Mouse (Mus musculus) NIH3T3 (cell line): ENCODE measurements around the gene Spindoc.

Experiments used
- DNase-seq: peaks from one replicate; pipeline ENCODE4 v3.0.0-alpha.2; 2012; ENCODE audit warnings: low read depth

The Spindoc gene

DNA sequence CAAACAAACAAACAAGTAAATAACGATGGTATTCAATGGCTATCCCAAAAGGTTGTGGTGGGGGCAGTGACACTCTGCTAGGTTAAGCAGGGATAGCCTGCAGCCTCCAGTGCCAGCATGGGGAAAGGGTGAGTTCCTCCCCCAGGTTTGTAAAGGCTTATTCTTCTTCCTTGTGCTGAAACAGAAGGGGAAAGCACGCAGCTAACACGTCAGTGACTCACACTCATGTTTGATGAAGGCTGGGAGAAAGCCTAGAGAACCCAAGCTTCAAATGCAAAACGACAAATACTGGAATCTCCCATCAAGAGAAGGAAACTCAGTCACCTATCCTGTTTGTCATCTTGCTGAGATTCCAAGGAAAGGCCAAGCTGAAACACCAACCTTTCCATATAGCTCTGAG is 47.1 kb downstream of the Spindoc start:
- DNase-seq, result peak; percentile 46

DNA sequence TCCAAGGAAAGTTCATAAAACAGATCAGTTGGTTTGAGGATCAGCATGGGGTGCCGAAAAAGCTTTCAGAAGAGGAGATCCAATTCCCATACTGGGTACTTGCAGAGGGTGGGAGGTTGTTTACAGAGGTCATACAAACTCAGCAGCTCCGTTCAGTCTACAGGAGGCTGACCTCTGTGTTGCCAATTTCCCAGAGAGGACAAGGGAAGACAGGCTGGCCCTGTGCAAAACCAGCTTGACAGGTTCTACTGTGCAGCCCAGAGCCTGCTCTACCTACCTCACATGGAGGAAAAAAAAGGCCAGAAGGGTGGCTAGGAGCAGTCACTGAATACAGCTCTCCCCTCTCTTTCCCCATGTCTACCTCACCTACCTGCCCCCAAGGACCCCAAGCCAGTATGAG is 48.7 kb downstream of the Spindoc start:
- no peak for DNase-seq

DNA sequence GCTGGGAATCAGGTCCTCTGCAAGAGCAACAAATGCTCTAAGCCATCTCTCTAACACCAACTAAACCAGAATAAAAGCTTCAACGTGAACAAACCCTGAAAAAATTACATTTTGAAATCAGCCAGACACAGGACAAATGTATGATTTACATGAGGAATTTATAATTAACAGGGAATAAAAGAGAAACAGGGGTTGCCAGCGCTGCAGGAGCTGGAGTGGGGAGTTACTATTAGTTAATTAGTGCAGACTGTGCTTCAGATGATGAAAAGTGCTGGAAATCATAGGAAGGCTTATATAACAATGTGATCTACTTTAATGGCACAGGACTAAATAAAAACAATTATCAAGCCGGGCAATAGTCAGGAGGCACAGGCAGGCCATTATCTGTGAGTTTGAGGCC is 61.4 kb downstream of the Spindoc start:
- no peak for DNase-seq

DNA sequence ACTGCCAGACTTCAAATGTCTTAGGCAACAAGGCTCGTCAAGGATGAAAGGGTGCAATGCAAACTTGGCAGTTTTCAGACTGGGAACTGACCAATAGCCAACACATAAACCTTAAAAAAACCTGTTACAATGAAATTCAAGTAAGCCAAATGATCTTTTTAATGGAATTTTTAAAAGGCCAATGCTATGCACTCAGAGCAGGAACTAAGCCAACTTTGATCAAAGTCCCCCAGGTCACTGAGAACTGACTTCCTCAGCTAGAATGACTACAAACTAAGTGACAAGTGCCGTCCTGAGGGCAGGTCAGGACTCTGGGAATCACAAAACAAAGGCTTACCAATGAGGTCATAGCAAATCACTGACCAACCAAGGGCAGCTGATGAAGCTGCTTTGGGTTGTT is 62.6 kb downstream of the Spindoc start:
- no peak for DNase-seq

DNA sequence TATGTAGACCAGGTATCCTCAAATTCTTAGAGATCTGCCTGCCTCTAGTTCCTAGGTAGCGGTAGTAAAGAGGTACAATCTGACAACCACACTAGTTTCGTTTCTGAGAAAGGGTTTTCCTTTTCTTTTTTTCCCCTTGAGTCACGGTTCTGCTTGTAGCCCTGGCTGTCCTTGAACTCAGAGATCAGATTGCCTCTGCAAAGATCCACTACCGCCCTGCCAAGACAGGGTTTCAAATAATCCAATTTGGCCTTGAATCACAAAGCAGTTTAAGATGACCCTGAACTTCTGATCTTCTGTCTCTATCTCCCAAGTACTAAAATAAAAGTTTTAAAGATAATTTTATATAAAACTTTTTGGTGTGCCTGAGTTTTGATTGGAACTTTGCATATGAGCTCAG is 65.1 kb downstream of the Spindoc start:
- DNase-seq, result no peak

DNA sequence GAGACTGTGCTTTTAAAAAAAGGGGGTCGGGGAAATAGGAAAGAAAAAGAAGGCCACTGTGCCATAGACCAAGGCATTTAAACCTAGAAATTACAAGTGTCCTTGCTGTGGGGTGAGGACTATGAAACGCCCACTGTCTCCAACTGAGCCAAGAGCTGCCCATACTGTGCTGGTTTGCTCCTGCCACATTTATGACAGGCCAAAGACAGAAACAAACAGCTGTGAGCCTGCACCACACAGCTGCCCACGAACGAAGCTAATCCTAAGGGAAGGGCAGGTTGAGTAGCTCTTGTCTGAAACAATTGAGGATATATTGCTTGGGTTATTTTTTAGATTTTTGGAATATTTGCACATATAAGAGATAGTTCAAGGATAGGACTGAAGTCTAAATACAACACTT is 66.0 kb downstream of the Spindoc start:
- DNase-seq, result no peak

DNA sequence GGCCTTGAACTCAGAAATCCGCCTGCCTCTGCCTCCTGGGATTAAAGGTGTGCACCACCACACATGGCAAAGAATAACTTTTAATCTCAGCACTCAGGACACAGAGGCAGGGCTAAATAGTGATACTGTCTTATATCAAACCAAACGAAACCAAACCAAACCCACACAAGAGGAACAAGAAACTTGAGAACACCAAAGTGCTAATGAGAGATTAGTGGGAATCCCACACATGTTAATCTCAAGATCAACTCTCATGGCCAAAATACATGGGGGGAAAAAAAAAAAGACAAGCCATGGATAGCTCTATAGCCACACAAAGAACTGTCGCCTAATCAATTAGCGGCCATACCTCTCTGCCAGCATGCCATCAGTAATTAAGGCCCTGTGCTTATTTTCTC is 67.2 kb downstream of the Spindoc start:
- no peak for DNase-seq

DNA sequence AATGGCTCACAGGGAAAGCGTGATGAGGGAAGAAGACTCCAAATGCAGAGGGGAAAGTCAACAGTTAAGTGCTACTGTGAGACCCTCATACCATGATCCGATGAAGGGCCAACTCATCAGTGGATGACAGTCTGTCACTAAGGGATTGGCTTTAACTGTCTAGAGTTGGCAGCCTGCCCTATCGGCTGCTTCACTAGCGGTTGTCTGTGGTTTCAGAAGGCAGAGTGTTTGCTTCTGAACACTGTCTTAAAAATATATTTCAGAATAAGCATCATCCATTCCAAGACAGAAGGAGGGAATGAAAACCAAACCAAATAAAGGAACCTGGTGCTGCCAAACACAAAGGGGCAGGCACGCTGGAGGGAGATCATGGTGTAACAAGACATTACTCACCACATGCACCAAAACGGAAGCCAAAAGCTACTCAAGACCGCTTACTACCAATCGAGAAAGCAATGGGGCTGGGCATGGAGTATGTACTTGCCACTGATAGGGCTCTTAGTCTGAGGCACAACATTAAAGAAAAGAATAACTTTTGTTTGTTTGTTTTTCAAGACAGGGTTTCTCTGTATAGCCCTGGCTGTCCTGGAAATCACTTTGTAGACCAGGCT is 67.7 kb downstream of the Spindoc start:
- no peak for DNase-seq

DNA sequence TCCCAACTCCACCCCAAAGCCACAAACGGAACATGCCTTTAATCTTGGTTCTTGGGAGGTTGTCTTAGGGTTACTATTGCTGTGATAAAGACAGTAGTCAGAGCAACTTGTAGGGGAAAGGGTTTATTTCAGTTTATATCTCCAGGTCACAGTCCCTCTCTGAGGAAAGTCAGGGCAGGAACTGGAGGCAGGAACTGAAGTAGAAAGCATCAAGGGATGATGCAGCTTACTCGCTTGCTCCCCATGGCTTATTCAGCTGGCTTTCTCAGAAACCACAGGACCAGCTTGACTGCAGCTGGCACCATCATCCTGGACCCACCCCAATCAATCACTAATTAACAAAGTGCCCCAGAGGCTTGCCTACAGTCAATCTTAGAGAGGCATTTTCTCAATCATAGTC is 69.1 kb downstream of the Spindoc start:
- no peak for DNase-seq

DNA sequence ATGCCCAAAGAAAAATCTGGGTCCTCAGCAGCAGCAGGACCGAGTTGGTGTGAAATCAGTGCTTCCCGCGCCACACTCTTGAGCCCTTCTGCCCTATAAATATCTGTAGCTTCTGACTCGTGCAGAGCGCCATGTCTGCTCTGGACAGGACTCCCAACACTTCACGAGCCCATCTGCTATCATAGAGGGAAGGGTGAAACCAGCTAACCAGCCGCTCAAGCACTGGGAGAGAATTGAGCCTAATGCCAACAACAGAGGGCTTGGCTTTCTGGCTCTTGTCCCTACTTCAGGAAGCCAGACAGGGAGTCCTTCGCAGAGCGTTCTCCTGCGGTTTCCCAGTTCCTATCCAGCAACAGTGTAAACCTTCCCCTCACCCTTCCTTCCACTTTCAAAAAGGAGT is 71.5 kb downstream of the Spindoc start:
- DNase-seq, result no peak

DNA sequence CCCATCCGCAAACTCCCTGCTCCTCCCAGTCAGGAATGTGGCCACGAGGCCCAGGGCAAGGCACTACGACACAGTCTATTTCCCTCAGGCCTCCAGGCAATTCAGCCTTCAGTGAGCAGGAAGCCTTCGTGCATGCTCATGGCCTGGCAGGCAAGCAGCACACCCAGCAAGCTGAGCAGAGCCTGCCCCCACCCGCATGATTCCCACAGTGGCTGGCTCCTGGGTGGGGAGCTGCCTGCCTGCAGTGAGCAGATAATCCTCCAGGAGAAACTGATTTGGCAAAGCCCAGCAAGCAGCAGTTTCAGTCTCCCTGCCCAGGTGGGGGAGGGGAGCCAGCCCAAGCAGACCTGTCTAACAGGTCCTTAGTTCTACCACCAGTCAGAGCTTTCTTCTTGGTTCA is 72.1 kb downstream of the Spindoc start:
- DNase-seq, result peak; percentile 74

DNA sequence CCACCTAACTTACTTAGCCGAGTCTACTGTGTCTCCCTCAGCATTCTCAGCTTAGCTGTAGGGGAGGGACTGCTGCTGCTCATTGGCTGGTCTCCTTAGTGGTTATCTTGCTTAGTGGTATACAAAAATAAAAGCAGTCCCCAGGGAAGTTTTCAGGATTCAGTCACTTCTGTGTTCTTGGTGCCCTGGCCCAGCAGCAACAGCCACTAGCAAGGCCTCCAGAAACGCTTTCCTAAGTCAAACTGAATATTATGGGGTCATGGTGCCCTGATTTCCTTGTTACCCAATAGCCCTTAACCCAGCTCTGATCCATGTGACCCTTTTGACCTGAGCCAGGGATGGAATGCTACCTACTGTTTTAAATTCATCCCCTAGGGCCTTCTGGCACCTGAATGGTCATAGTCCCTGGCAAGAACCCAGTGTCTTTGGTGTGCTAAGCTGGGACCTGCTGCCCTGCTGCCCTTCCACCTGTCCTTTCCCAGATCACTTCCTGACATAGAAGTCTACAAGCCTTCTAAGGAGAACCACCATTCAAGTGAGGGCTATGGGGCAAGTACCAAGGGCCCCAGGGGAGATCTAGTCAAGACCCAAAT is 73.0 kb downstream of the Spindoc start:
- no peak for DNase-seq

DNA sequence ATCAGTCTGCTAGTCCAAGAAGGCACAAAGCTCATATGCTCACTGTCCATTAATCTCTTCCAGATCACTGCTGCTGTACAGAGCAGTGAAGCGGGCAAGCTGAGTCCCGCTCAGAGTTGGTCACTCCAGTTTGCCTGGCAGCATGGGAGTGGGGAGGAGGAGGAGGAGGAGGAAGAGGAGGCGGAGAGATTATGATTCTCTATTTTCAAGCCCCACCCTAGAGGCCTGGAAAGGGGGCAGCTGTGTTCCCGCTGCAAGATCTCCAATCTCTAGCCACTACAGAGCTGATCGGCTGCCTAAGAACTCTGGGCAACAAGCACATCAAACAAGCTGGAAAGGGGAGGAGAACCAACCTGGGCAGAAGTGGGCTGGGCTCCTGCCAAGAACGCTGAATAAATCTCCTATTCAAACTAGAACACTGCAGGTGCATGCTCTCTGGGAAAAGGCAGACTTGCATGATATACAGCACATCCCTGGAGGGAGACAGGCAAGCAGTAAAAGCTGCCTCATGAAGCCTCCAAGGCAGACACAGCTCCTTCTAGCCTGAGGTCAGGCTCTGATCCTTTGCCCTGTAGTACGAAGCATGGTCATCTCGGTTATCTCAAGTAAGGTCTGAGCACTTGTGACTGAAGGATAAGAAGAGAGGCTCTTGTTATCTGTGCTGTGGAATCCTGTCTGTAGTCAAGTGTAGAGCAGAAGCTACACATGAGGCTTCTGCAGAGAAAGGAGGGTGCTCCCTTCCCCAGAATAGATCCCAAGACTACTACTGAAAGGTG is 74.6 kb downstream of the Spindoc start:
- no peak for DNase-seq

DNA sequence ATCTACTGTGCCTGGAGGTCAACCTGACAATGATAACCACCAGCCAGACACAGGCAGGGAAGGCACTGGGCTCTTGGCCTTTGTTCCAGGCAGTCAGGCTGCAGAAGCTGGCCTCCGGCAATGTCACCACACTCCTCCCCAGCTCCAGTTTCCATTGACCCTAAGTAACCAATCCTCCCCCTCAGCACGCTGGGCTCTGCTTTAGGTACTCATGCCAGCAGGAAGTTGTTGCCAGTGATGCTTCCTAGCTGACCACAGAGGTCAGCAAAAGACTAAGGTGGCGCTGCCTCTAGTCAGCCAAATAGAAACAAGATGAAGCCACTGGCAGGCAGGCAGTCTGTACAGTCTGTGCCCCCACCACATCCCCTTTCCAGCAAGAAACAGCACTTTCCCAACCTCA is 75.8 kb downstream of the Spindoc start:
- DNase-seq, result no peak

DNA sequence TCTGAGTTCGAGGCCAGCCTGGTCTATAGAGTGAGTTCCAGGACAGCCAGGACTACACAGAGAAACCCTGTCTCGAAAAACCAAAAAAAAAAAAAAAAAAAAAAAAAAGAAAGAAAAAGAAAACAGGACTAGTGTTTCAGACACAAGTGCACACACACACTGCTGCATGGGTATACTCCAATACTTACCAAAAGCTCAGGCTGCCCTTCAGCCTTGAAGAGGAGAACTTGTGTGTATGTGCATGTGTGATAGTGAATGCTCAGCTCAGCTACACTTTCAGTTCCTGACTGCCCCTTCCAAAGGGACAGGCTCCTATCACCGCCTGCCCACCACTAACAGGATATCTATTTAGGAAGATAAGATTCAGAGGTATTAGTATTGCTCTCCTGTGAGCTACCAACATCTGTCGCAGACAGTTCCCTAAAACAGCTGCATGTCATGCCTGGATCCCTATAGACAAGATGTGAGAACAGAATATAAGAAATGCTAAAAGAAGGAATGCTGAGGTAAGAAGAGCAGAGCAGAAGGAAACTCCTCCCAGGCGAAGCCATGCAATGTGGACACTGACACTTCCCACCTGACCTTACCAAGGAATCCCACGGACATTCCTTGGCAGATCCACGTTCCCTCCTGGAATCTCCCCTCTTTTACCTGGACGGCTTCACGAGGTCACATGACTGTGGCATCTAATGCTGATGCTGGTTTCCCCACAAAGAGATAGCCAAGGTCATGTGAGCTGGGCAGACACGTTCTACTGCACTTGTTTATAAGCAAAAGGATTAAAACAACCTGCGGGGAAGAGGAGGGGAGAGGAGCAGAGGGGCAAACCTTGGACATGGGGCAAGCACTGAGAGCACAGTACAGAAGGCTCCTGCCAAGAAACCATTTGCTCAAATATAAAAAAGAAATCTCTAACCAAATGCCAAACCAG is 77.1 kb downstream of the Spindoc start:
- DNase-seq, result no peak

DNA sequence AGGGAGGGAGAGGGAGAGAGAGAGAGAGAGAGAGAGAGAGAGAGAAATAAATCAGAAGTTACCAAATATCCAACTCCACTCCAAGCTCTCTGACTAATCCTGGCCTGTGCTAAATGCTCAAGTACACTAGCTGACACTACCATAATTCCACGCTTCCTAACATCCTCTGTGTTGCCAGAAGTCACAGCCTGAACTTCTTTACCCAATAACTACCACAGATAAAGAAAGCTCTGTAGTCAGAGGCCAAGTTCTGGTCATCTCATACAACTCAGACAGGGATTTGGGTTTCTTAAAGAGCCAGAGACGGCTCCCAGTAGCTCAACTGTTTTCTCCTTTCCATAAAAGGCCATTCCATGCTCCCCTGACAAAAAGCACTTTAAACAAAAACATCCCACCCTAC is 78.0 kb downstream of the Spindoc start:
- DNase-seq, result peak; percentile 82
